Mouse (Mus musculus) right cerebral cortex, adult 18-20 months (tissue): ENCODE measurements at regions not wholly inside any gene's neighbourhood (a gene's known extent, or its start where the extent isn't known, plus 50 kb on each side); places are given as distances from the start of the nearest gene placed in this dataset.

Experiments
- DNase-seq: peaks from one replicate; pipeline ENCODE4 v3.0.0; 2022; ENCODE audit warnings: mixed read lengths

DNA sequence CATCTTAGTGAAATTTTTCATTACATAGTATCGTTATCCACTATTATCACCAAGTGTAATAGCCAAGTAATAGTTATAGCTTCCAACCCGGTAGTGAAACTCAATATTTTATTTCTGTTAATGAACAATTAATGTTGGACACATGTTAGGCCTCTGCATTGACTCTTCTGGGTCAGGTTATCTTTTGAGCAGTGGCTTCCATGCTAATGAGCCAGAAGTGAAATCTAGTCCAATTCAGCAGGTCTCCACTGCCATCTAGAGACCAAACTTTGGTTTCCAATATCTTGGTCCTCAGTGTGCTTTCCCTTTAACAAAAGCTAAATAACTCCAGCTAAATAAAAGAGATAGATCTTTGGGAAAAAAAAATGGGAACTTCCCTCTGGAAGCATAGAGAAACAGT, 258.9 kb upstream of the Aldoart1 start:
- peak; percentile 1 for DNase-seq
